Mouse (Mus musculus) stomach, embryonic 16.5 days (tissue): ENCODE results near the gene Fip1l1. TPM values are rescaled to one million over a fixed set of nuclear protein-coding genes. Genes with fewer than 3 reads are reported as not detected.

Source experiments
- ATAC-seq: fragments of 200-750 bp; cut with Nextera tagmentation; 2 replicates; pipeline ENCODE4 v1.8.0; 2017; ENCODE audit warnings: moderate number of reproducible peaks, moderate TSS enrichment; ENCODE audit not compliant: insufficient read depth, low FRiP score
- H3K27ac ChIP-seq: fragments of 300-500 bp; sonication (generic); 2 replicates; pipeline ENCODE4 v1.5.1; 2014; ENCODE audit warnings: low read length
- H3K27me3 ChIP-seq: fragments of 300-500 bp; sonication (generic); 2 replicates; pipeline ENCODE4 v1.6.1; 2014; ENCODE audit warnings: low read length, control low read depth, mixed read lengths; ENCODE audit not compliant: control insufficient read depth, insufficient read depth
- H3K36me3 ChIP-seq: fragments of 300-500 bp; sonication (generic); 2 replicates; pipeline ENCODE4 v1.6.1; 2014; ENCODE audit warnings: low read length; ENCODE audit not compliant: control insufficient read depth, insufficient read depth
- H3K4me1 ChIP-seq: fragments of 300-500 bp; sonication (generic); 2 replicates; pipeline ENCODE4 v1.6.1; 2014; ENCODE audit warnings: low read length, control low read depth, mixed read lengths; ENCODE audit not compliant: control insufficient read depth, insufficient read depth
- H3K4me2 ChIP-seq: fragments of 300-500 bp; sonication (generic); 2 replicates; pipeline ENCODE4 v1.6.1; 2014; ENCODE audit warnings: low read depth, low read length, mixed read lengths
- H3K4me3 ChIP-seq: fragments of 300-500 bp; sonication (generic); replicated peaks from 2 replicates; pipeline ENCODE4 v1.5.1; 2014; ENCODE audit warnings: mild to moderate bottlenecking, low read length
- H3K9ac ChIP-seq: fragments of 300-500 bp; sonication (generic); 2 replicates; pipeline ENCODE4 v1.6.1; 2014; ENCODE audit warnings: low read length
- H3K9me3 ChIP-seq: fragments of 300-500 bp; sonication (generic); replicated peaks from 2 replicates; pipeline ENCODE4 v1.6.1; 2016; ENCODE audit warnings: low read length, control low read depth; ENCODE audit not compliant: control insufficient read depth
- WGBS: fragments of 180-500 bp; shearing (Covaris S2); extraction: QIAGEN DNeasy Blood & Tissue Kit; methylation state at CpG from one replicate; pipeline ENCODE4 v1.1.7; 2014; 5-methylcytosine and 5-hydroxymethylcytosine counted together
- polyA plus RNA-seq: library from polyadenylated mRNA; unstranded; fragments of >200 nt; fragmentation: Nextera tagmentation; extraction: Ambion mirVana; gene quantifications from 2 replicates; pipeline ENCODE4 v1.2.1, GENCODE M21; 2015

The Fip1l1 gene
- polyA plus RNA-seq, 1 experiment from 2014 or later = 61.8 TPM

- Histone ChIP-seq H3K27me3 (no peaks in the 10 kb centered on the region), H3K9ac (no peak overlapping the region), H3K9me3 (no peaks in the 10 kb centered on the region), H3K27ac (no peak overlapping the region), H3K4me1 (no peaks in the 10 kb centered on the region; the same call in 1 of the 2 replicates), H3K36me3 (no peaks in the 10 kb centered on the region), H3K4me2 (no peak overlapping the region), H3K4me3 (no peak overlapping the region)
- no peak for ATAC-seq
- WGBS = 57% methylated on average over 2 of the region's 2 CpGs
Observed at GRCm38 (mm10) chr5:74642291-74642690, 107.0 kb downstream of the Fip1l1 start.

GRCm38 (mm10) chr5:74647584-74647984 is 112.3 kb downstream of the Fip1l1 start:
- Histone ChIP-seq H3K4me2 (no peak overlapping the region), H3K27ac (no peak overlapping the region), H3K4me3 (no peak overlapping the region), H3K27me3 (no peaks in the 10 kb centered on the region), H3K9ac (no peak overlapping the region), H3K9me3 (no peaks in the 10 kb centered on the region), H3K36me3 (no peaks in the 10 kb centered on the region), H3K4me1 (no peaks in the 10 kb centered on the region; the same call in 1 of the 2 replicates)
- ATAC-seq = no peak
- 36% methylated on average over 5 of the region's 6 CpGs for WGBS

DNA sequence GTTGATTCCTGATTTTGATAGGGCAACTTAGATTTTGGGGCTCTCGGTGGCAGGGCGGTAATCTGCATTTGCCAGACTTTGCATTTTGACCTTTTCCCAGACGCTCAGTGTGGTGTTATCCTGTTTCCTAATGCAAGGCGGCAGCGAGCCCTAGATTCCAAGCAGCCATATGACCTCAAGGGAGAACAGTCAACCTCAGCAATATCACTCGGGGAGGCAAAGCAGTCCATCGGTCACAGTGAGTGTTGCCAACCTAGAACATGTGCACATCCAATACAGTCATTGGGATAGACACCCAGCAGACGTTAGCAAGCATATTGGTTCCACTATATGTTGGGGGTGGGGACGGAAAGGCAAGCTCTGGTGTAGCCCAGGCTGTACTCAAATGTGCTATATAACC is 113.0 kb downstream of the Fip1l1 start:
- no peaks in the 10 kb centered on the region for H3K9me3 ChIP-seq
- no peak for ATAC-seq
- H3K9ac ChIP-seq = no peak overlapping the region
- WGBS = 87% methylated on average over 9 of the region's 9 CpGs
- no peaks in the 10 kb centered on the region for H3K27me3 ChIP-seq
- no peak overlapping the region for H3K4me3 ChIP-seq
- H3K36me3 ChIP-seq = no peaks in the 10 kb centered on the region
- no peak overlapping the region for H3K4me2 ChIP-seq
- H3K27ac ChIP-seq = no peak overlapping the region
- no peaks in the 10 kb centered on the region; the same call in 1 of the 2 replicates for H3K4me1 ChIP-seq

Other genes starting within 250 kb of the Fip1l1 start
- gene Scfd2, start 3.7 kb upstream of the Fip1l1 start, polyA plus RNA-seq = 20.6 and 25.8 TPM in 2 replicates
- 5.2 and 6.6 TPM in 2 replicates for gene Lnx1, start 167.5 kb downstream of the Fip1l1 start, polyA plus RNA-seq